Mouse (Mus musculus): ENCODE measurements at regions not wholly inside any gene's neighbourhood (a gene's known extent, or its start where the extent isn't known, plus 50 kb on each side); places are given as distances from the start of the nearest gene placed in this dataset.
A peak's percentile ranks its signal among the peaks of the same experiment; 100 is the strongest.
"Not testable (repeated sequence)": the region's sequence is repeated elsewhere in the genome, so short reads cannot be mapped to it uniquely, and the experiment has no call there.

GRCm38 (mm10) chr8:4934551-4934950 lies 155.2 kb upstream of the Shcbp1 start:
- no peaks in the 10 kb centered on the region for H3K27me3 ChIP-seq (ENCODE audit: control insufficient read depth, insufficient read depth, low read length)
- no peak overlapping the region for H3K9ac ChIP-seq (ENCODE audit: low read depth, low read length)
- no peaks in the 10 kb centered on the region for H3K4me1 ChIP-seq (ENCODE audit: control insufficient read depth, insufficient read depth, low read length)
- H3K4me2 ChIP-seq (replicated peaks; ENCODE audit: low read depth, low read length) = no peak overlapping the region
- no peak overlapping the region for H3K4me3 ChIP-seq (ENCODE audit: low read length)
- H3K27ac ChIP-seq (ENCODE audit: low read depth, low read length) = no peak overlapping the region
- H3K9me3 ChIP-seq (ENCODE audit: control insufficient read depth, low read length) = no peaks in the 10 kb centered on the region
- ATAC-seq (ENCODE audit: low FRiP score, low TSS enrichment) = no peak
- H3K36me3 ChIP-seq (ENCODE audit: control insufficient read depth, insufficient read depth, low read length) = no peaks in the 10 kb centered on the region

- Histone ChIP-seq H3K4me3 (ENCODE audit: low read length) (no peak overlapping the region), H3K27ac (ENCODE audit: low read depth, low read length) (no peak overlapping the region), H3K4me1 (ENCODE audit: control insufficient read depth, insufficient read depth, low read length) (no peaks in the 10 kb centered on the region), H3K4me2 (replicated peaks; ENCODE audit: low read depth, low read length) (no peak overlapping the region), H3K36me3 (ENCODE audit: control insufficient read depth, insufficient read depth, low read length) (no peaks in the 10 kb centered on the region), H3K9ac (ENCODE audit: low read depth, low read length) (no peak overlapping the region), H3K27me3 (ENCODE audit: control insufficient read depth, insufficient read depth, low read length) (no peaks in the 10 kb centered on the region), H3K9me3 (ENCODE audit: control insufficient read depth, low read length) (no peaks in the 10 kb centered on the region)
- no peak for ATAC-seq (ENCODE audit: low FRiP score, low TSS enrichment)
- WGBS = 66% methylated on average over 2 of the region's 2 CpGs
Observed at GRCm38 (mm10) chr8:4934035-4934434, 154.7 kb upstream of the Shcbp1 start.

- ATAC-seq (ENCODE audit: low FRiP score, low TSS enrichment) = no peak
- no peaks in the 10 kb centered on the region for H3K36me3 ChIP-seq (ENCODE audit: control insufficient read depth, insufficient read depth, low read length)
Observed at GRCm38 (mm10) chr8:4916447-4916846, 137.1 kb upstream of the Shcbp1 start.

GRCm38 (mm10) chr8:4895046-4895445 lies 115.7 kb upstream of the Shcbp1 start:
- no peaks in the 10 kb centered on the region for H3K36me3 ChIP-seq (ENCODE audit: control insufficient read depth, insufficient read depth, low read length)
- no peaks in the 10 kb centered on the region for H3K4me1 ChIP-seq (ENCODE audit: control insufficient read depth, insufficient read depth, low read length)
- no peak overlapping the region for H3K4me2 ChIP-seq (replicated peaks; ENCODE audit: low read depth, low read length)
- WGBS = 77% methylated on average over 2 of the region's 2 CpGs
- no peak overlapping the region for H3K4me3 ChIP-seq (ENCODE audit: low read length)
- ATAC-seq (ENCODE audit: low FRiP score, low TSS enrichment) = no peak
- H3K27me3 ChIP-seq (ENCODE audit: control insufficient read depth, insufficient read depth, low read length) = no peaks in the 10 kb centered on the region
- no peak overlapping the region for H3K27ac ChIP-seq (ENCODE audit: low read depth, low read length)
- H3K9me3 ChIP-seq (ENCODE audit: control insufficient read depth, low read length) = no peaks in the 10 kb centered on the region
- H3K9ac ChIP-seq (ENCODE audit: low read depth, low read length) = no peak overlapping the region

More at GRCm38 (mm10) chr8:4916447-4916846, 137.1 kb upstream of the Shcbp1 start:
- Histone ChIP-seq H3K27me3 (ENCODE audit: control insufficient read depth, insufficient read depth, low read length) (no peaks in the 10 kb centered on the region), H3K4me2 (replicated peaks; ENCODE audit: low read depth, low read length) (no peak overlapping the region), H3K27ac (ENCODE audit: low read depth, low read length) (no peak overlapping the region), H3K4me3 (ENCODE audit: low read length) (no peak overlapping the region), H3K9me3 (ENCODE audit: control insufficient read depth, low read length) (no peaks in the 10 kb centered on the region), H3K9ac (ENCODE audit: low read depth, low read length) (no peak overlapping the region), H3K4me1 (ENCODE audit: control insufficient read depth, insufficient read depth, low read length) (no peaks in the 10 kb centered on the region)

- peak; percentile 84; the same call in 1 of the 2 replicates for ATAC-seq (ENCODE audit: low FRiP score, low TSS enrichment)
- H3K4me3 ChIP-seq (ENCODE audit: low read length); H3K4me1 ChIP-seq (ENCODE audit: control insufficient read depth, insufficient read depth, low read length); H3K27me3 ChIP-seq (ENCODE audit: control insufficient read depth, insufficient read depth, low read length); H3K27ac ChIP-seq (ENCODE audit: low read depth, low read length); H3K36me3 ChIP-seq (ENCODE audit: control insufficient read depth, insufficient read depth, low read length); H3K4me2 ChIP-seq (replicated peaks; ENCODE audit: low read depth, low read length); H3K9ac ChIP-seq (ENCODE audit: low read depth, low read length); H3K9me3 ChIP-seq (ENCODE audit: control insufficient read depth, low read length): not testable (repeated sequence)
- 81% methylated on average over 7 of the region's 7 CpGs for WGBS
Observed at GRCm38 (mm10) chr8:4868761-4869160, 89.4 kb upstream of the Shcbp1 start.

GRCm38 (mm10) chr8:4839087-4839486 lies 59.7 kb upstream of the Shcbp1 start:
- ATAC-seq (ENCODE audit: low FRiP score, low TSS enrichment) = no peak
- Histone ChIP-seq H3K9ac (ENCODE audit: low read depth, low read length) (no peak overlapping the region), H3K36me3 (ENCODE audit: control insufficient read depth, insufficient read depth, low read length) (no peaks in the 10 kb centered on the region), H3K4me3 (ENCODE audit: low read length) (no peak overlapping the region), H3K27ac (ENCODE audit: low read depth, low read length) (no peak overlapping the region), H3K9me3 (ENCODE audit: control insufficient read depth, low read length) (no peaks in the 10 kb centered on the region), H3K4me2 (replicated peaks; ENCODE audit: low read depth, low read length) (no peak overlapping the region), H3K27me3 (ENCODE audit: control insufficient read depth, insufficient read depth, low read length) (no peaks in the 10 kb centered on the region), H3K4me1 (ENCODE audit: control insufficient read depth, insufficient read depth, low read length) (no peaks in the 10 kb centered on the region)
- 87% methylated on average over 3 of the region's 3 CpGs for WGBS

- no peaks in the 10 kb centered on the region for H3K4me1 ChIP-seq (ENCODE audit: control insufficient read depth, insufficient read depth, low read length)
- no peak overlapping the region for H3K9ac ChIP-seq (ENCODE audit: low read depth, low read length)
- no peak overlapping the region for H3K4me2 ChIP-seq (replicated peaks; ENCODE audit: low read depth, low read length)
- ATAC-seq (ENCODE audit: low FRiP score, low TSS enrichment) = no peak
- H3K36me3 ChIP-seq (ENCODE audit: control insufficient read depth, insufficient read depth, low read length) = no peaks in the 10 kb centered on the region
- no peak overlapping the region for H3K4me3 ChIP-seq (ENCODE audit: low read length)
- H3K27ac ChIP-seq (ENCODE audit: low read depth, low read length) = peak overlapping the region; percentile 48; the same call in 1 of the 2 replicates
- H3K27me3 ChIP-seq (ENCODE audit: control insufficient read depth, insufficient read depth, low read length) = no peaks in the 10 kb centered on the region
- no peaks in the 10 kb centered on the region for H3K9me3 ChIP-seq (ENCODE audit: control insufficient read depth, low read length)
Observed at GRCm38 (mm10) chr8:4838527-4838926, 59.2 kb upstream of the Shcbp1 start.

GRCm38 (mm10) chr8:4837719-4838118 lies 58.4 kb upstream of the Shcbp1 start:
- H3K4me1 ChIP-seq (ENCODE audit: control insufficient read depth, insufficient read depth, low read length) = no peaks in the 10 kb centered on the region
- no peaks in the 10 kb centered on the region for H3K36me3 ChIP-seq (ENCODE audit: control insufficient read depth, insufficient read depth, low read length)
- no peaks in the 10 kb centered on the region for H3K9me3 ChIP-seq (ENCODE audit: control insufficient read depth, low read length)
- no peak overlapping the region for H3K4me3 ChIP-seq (ENCODE audit: low read length)
- 68% methylated on average over 2 of the region's 2 CpGs for WGBS
- H3K9ac ChIP-seq (ENCODE audit: low read depth, low read length) = no peak overlapping the region
- ATAC-seq (ENCODE audit: low FRiP score, low TSS enrichment) = peak; percentile 86
- H3K4me2 ChIP-seq (replicated peaks; ENCODE audit: low read depth, low read length) = no peak overlapping the region
- no peaks in the 10 kb centered on the region for H3K27me3 ChIP-seq (ENCODE audit: control insufficient read depth, insufficient read depth, low read length)
- H3K27ac ChIP-seq (ENCODE audit: low read depth, low read length) = no peak overlapping the region

GRCm38 (mm10) chr8:4836651-4837050 lies 57.3 kb upstream of the Shcbp1 start:
- Histone ChIP-seq H3K36me3 (ENCODE audit: control insufficient read depth, insufficient read depth, low read length) (no peaks in the 10 kb centered on the region), H3K27me3 (ENCODE audit: control insufficient read depth, insufficient read depth, low read length) (no peaks in the 10 kb centered on the region), H3K27ac (ENCODE audit: low read depth, low read length) (no peak overlapping the region), H3K9ac (ENCODE audit: low read depth, low read length) (no peak overlapping the region), H3K4me1 (ENCODE audit: control insufficient read depth, insufficient read depth, low read length) (no peaks in the 10 kb centered on the region), H3K4me3 (ENCODE audit: low read length) (no peak overlapping the region), H3K4me2 (replicated peaks; ENCODE audit: low read depth, low read length) (no peak overlapping the region), H3K9me3 (ENCODE audit: control insufficient read depth, low read length) (no peaks in the 10 kb centered on the region)
- ATAC-seq (ENCODE audit: low FRiP score, low TSS enrichment) = no peak
- 67% methylated on average over 2 of the region's 2 CpGs for WGBS
